Mouse (Mus musculus) hindbrain, embryonic 16.5 days (tissue): ENCODE measurements around the gene Kpnb1. TPM values are rescaled to one million over a fixed set of nuclear protein-coding genes. Genes with fewer than 3 reads are reported as not detected.

Experiments used
- ATAC-seq: fragments of 200-750 bp; cut with Nextera tagmentation; 2 replicates; pipeline ENCODE4 v1.8.0; 2017; ENCODE audit warnings: moderate TSS enrichment, moderate library complexity
- H3K27ac ChIP-seq: fragments of 300-500 bp; sonication (generic); 2 replicates; pipeline ENCODE4 v1.5.1; 2014; ENCODE audit warnings: low read depth, mild to moderate bottlenecking, control low read depth, low read length, moderate library complexity
- H3K27me3 ChIP-seq: fragments of 300-500 bp; sonication (generic); replicated peaks from 2 replicates; pipeline ENCODE4 v1.6.1; 2014; ENCODE audit warnings: low read length; ENCODE audit not compliant: control insufficient read depth, insufficient read depth
- H3K36me3 ChIP-seq: fragments of 300-500 bp; sonication (generic); 2 replicates; pipeline ENCODE4 v1.6.1; 2014; ENCODE audit warnings: mild to moderate bottlenecking, low read length, moderate library complexity, mixed read lengths; ENCODE audit not compliant: control insufficient read depth, insufficient read depth
- H3K4me1 ChIP-seq: fragments of 300-500 bp; sonication (generic); 2 replicates; pipeline ENCODE4 v1.6.1; 2014; ENCODE audit warnings: low read depth, low read length; ENCODE audit not compliant: control insufficient read depth, insufficient read depth
- H3K4me2 ChIP-seq: fragments of 300-500 bp; sonication (generic); 2 replicates; pipeline ENCODE4 v1.6.1; 2014; ENCODE audit warnings: mild to moderate bottlenecking, low read length, control low read depth, moderate library complexity
- H3K4me3 ChIP-seq: fragments of 300-500 bp; sonication (generic); 2 replicates; pipeline ENCODE4 v1.5.1; 2014; ENCODE audit warnings: mild to moderate bottlenecking, low read length, control low read depth, moderate library complexity
- H3K9ac ChIP-seq: fragments of 300-500 bp; sonication (generic); 2 replicates; pipeline ENCODE4 v1.6.1; 2014; ENCODE audit warnings: low read depth, mild to moderate bottlenecking, control low read depth, low read length, moderate library complexity
- H3K9me3 ChIP-seq: fragments of 300-500 bp; sonication (generic); 2 replicates; pipeline ENCODE4 v1.6.1; 2014; ENCODE audit warnings: mild to moderate bottlenecking, low read length, moderate library complexity; ENCODE audit not compliant: control insufficient read depth
- WGBS: fragments of 180-500 bp; shearing (Covaris S2); extraction: QIAGEN DNeasy Blood & Tissue Kit; methylation state at CpG from one replicate; pipeline ENCODE4 v1.1.7; 2014; 5-methylcytosine and 5-hydroxymethylcytosine counted together
- polyA plus RNA-seq: library from polyadenylated mRNA; unstranded; fragments of >200 nt; fragmentation: Nextera tagmentation; extraction: Ambion mirVana; gene quantifications from 2 replicates; pipeline ENCODE4 v1.2.1, GENCODE M21; 2015

Kpnb1 gene
- polyA plus RNA-seq, 1 experiment from 2014 or later, result 29.7 TPM

DNA sequence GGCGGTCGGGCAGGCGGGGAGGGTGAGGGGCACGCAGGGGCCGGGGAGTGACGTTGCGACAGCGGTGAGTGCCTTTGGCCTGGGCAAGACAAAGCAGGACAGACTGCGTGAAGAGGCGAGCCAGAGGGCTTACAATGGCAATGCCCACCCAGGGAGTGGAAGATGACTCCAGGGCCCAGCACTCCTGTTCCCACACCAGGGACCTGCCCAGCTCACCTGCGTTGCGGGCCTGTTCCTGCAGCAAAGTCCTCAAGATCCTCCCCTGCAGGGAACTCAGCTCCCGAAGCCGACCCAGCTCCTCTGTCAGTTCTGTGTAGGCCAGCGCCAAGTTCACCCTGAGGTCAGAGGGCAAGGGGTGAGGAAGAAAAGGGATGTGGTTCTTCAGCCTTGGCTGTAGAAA, 48.4 kb downstream of the Kpnb1 start:
- peak overlapping the region; percentile 64 for H3K9ac ChIP-seq
- WGBS, result 14% methylated on average over 15 of the region's 15 CpGs
- ATAC-seq, result no peak; the same call in 1 of the 2 replicates
- H3K4me1 ChIP-seq, result peaks cover 16% of the 10 kb centered on the region
- H3K4me2 ChIP-seq, result peak overlapping the region; percentile 61
- peak overlapping the region; percentile 38 for H3K4me3 ChIP-seq
- H3K27ac ChIP-seq, result peak overlapping the region; percentile 69
- H3K27me3 ChIP-seq, result 0 out of 2 replicates have a peak, but pooled peaks cover 2% of the 10 kb centered on the region
- 0 out of 2 replicates have a peak, but pooled peaks cover 3% of the 10 kb centered on the region for H3K36me3 ChIP-seq
- H3K9me3 ChIP-seq, result no peaks in the 10 kb centered on the region

DNA sequence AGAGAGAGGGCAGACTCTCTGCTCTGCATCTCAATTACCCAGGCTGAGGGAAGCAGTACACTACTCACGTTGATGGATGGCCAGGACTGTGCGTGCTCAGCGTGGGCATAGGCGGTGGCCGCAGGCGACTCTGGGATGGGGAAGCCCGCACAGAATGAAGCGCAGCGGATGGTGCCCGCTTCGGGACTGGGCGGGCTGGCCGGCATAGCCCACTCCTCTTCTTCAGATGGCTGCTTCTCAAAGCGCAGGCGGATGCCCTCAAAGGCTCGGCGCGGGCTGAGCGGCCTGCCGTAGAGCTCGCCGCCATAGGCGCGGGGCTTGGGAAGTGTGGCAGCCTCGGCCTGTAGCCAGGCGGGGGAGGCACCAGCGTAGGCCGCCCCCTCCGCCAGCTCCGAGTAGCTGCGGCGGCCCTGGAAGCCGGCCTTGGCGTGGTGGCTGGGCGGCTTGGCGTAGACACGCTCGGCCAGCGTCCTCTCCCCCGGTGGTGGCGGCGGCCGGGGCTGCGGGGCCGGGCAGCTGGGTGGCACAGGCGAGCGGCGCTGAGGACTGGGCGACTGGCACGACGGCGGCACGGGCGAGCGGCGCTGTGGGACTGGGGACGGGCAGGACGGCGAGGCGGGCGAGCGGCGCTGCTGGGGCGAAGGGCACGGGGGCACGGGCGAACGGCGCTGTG, 49.0 kb downstream of the Kpnb1 start:
- H3K9me3 ChIP-seq, result no peaks in the 10 kb centered on the region
- peak overlapping the region; percentile 61 for H3K4me2 ChIP-seq
- ATAC-seq, result peak; percentile 78
- H3K9ac ChIP-seq, result peak overlapping the region; percentile 64
- H3K27me3 ChIP-seq, result 0 out of 2 replicates have a peak, but pooled peaks cover 2% of the 10 kb centered on the region
- 0 out of 2 replicates have a peak, but pooled peaks cover 3% of the 10 kb centered on the region for H3K36me3 ChIP-seq
- H3K4me1 ChIP-seq, result peaks cover 16% of the 10 kb centered on the region
- H3K27ac ChIP-seq, result peak overlapping the region; percentile 69
- H3K4me3 ChIP-seq, result peak overlapping the region; percentile 38
- 8% methylated on average over 58 of the region's 69 CpGs for WGBS

DNA sequence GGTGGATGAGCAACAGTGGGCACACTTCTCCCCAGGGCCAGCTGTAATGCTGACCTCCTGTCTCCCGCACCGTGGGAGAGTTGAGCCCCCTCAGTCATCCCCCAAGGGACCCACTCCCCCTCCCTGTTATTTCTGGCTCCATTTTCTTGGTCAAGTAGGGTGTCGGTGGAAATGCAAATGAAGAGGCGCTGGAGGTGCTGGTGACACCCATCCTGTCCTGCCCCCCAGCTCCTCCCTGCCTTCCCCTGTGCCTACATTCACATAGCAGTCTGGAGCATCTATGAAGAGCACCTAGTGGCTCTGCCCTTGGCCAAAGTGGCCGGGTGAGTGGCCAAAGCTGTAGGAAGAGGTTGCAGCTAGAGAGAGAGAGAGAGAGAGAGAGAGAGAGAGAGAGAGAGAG, 54.4 kb downstream of the Kpnb1 start:
- 66% methylated on average over 5 of the region's 5 CpGs for WGBS
- H3K36me3 ChIP-seq, result no peaks in the 10 kb centered on the region
- no peaks in the 10 kb centered on the region for H3K27me3 ChIP-seq
- no peak for ATAC-seq
- no peak overlapping the region for H3K4me2 ChIP-seq
- H3K4me1 ChIP-seq, result peaks cover 2% of the 10 kb centered on the region
- H3K27ac ChIP-seq, result no peak overlapping the region
- no peak overlapping the region for H3K9ac ChIP-seq
- H3K9me3 ChIP-seq, result no peaks in the 10 kb centered on the region
- no peak overlapping the region for H3K4me3 ChIP-seq

DNA sequence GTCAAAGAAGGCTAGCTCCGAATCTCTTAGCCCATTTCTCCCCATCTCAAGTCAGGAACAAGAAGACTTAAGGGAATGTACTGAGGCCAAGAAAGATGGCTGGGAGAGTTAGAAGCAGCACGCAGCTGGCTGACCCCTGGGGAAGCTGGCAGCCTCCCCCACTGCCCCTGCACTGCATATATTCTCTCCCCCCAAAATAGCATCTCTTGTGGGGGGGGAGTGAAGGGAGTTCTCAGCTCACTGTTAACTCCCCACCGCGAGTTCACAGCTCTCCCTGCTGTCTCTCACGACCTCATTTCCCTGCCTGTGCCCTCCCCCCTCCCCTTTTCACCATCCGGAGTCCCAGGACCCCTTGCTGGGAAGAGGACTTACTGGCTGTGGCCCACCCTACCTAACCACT, 55.5 kb downstream of the Kpnb1 start:
- H3K27me3 ChIP-seq, result peaks cover 3% of the 10 kb centered on the region; the same call in 1 of the 2 replicates
- H3K36me3 ChIP-seq, result no peaks in the 10 kb centered on the region
- ATAC-seq, result no peak
- no peak overlapping the region for H3K9ac ChIP-seq
- H3K4me1 ChIP-seq, result no peaks in the 10 kb centered on the region
- H3K4me3 ChIP-seq, result no peak overlapping the region
- H3K9me3 ChIP-seq, result no peaks in the 10 kb centered on the region
- 19% methylated on average over 6 of the region's 6 CpGs for WGBS
- H3K4me2 ChIP-seq, result no peak overlapping the region
- no peak overlapping the region for H3K27ac ChIP-seq

DNA sequence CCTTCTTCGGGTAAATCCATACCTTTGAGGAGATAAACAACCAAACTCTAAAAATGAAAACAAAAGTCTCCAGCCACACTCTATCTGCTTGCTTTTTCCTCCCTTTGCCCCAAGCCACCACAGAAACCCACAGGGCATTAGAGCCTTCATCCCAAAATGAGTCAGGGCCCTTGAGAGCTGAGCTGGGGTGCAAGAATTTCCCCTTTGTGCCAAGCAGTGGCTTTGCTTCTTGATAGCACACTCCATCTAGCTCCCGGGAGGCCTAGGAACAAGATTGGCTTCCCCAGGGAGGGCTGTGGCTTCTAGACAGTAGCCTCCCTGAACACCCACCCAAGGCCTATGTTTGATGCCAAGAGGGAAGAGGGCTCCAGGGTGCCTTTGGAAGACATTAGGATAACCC, 56.0 kb downstream of the Kpnb1 start:
- no peak for ATAC-seq
- no peak overlapping the region for H3K27ac ChIP-seq
- no peaks in the 10 kb centered on the region for H3K36me3 ChIP-seq
- H3K4me1 ChIP-seq, result peaks cover 4% of the 10 kb centered on the region
- no peaks in the 10 kb centered on the region for H3K9me3 ChIP-seq
- H3K4me3 ChIP-seq, result no peak overlapping the region
- H3K4me2 ChIP-seq, result no peak overlapping the region
- peaks cover 3% of the 10 kb centered on the region; the same call in 1 of the 2 replicates for H3K27me3 ChIP-seq
- 76% methylated on average over 2 of the region's 2 CpGs for whole genome bisulfite sequencing
- no peak overlapping the region for H3K9ac ChIP-seq

DNA sequence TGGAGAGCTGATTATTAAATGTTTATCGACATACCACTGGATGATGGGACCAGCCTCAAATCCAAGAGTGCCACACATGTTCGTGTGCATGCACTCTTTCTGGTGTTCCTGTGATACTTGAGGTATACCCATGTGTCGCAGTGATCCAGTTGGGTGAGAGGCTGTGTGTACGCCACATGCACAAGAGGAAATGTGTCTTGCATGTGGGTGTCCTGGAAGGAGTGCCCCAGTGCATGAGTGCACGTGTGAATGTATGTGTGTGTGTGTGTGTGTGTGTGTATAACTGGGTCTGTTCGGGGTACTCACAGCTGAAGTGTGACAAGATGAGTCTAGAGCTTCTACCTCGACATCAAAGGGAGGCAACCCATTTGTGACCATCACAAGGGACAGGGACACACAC, 57.4 kb downstream of the Kpnb1 start:
- Histone ChIP-seq H3K27me3 (peaks cover 3% of the 10 kb centered on the region; the same call in 1 of the 2 replicates), H3K9me3 (no peaks in the 10 kb centered on the region), H3K4me2 (no peak overlapping the region), H3K4me3 (no peak overlapping the region), H3K27ac (no peak overlapping the region), H3K4me1 (peaks cover 5% of the 10 kb centered on the region), H3K36me3 (no peaks in the 10 kb centered on the region), H3K9ac (no peak overlapping the region)
- WGBS, result 89% methylated on average over 7 of the region's 7 CpGs
- ATAC-seq, result no peak

DNA sequence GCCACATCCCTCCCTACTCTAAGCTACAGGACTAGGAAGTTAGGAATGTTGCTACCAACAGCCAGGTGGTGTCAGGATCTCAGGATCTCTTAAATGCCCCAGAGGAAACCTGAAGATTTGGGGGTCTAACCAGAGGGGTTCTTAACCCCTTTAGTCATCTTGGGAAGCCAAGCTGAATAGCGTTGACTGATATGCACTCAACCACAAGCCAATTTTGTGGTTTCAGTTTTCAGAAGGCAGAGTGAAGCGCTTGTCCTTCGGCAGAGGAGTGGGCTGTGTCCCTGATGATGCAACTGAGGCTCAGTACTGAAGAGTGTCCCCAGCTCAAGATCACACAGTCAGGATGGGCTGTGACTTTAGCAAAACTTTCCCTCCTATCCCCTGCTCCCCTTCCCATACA, 58.7 kb downstream of the Kpnb1 start:
- H3K36me3 ChIP-seq, result no peaks in the 10 kb centered on the region
- 82% methylated on average over 3 of the region's 3 CpGs for WGBS
- no peak for ATAC-seq
- no peak overlapping the region for H3K27ac ChIP-seq
- no peak overlapping the region for H3K4me2 ChIP-seq
- no peak overlapping the region for H3K4me3 ChIP-seq
- H3K9ac ChIP-seq, result no peak overlapping the region
- peaks cover 3% of the 10 kb centered on the region; the same call in 1 of the 2 replicates for H3K27me3 ChIP-seq
- H3K9me3 ChIP-seq, result no peaks in the 10 kb centered on the region
- peaks cover 5% of the 10 kb centered on the region for H3K4me1 ChIP-seq

DNA sequence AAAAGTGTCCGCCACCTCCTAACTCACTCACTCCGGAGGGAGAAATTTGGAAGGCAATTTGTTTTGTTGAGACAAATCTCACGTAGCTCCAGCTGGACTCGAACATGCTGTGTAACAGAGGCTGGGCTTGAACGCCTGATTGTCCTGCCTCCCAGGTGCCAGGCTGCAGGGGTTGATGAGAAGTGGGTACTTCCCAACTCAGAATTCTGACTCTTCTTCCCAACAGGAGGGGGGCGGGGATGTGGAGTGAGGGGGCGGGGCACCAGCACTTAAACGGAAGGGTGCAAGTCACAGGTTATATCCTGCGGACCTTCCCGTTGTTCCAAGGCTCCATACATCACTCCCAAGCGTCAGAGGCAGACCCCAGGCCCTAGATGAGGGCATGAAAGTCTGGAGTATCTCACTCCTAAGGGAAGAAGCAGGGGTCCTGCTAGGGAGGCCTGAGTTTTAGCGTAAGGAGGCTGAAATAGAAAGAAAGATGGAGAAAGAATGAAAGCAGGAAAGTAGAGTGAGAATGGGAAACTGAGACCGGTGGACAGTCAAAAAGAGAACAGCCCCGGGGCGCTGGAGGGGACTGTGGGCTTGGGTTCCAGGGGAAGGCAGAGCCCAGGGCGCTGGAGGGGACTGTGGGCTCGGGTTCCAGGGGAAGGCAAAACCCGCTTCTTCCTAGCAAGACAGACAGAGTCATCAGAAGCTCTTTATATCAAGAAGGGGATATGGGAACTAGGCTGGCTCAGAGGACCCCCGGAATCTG, 60.0 kb downstream of the Kpnb1 start:
- no peak overlapping the region for H3K27ac ChIP-seq
- H3K27me3 ChIP-seq, result peaks cover 3% of the 10 kb centered on the region; the same call in 1 of the 2 replicates
- H3K36me3 ChIP-seq, result no peaks in the 10 kb centered on the region
- peaks cover 5% of the 10 kb centered on the region for H3K4me1 ChIP-seq
- no peak for ATAC-seq
- H3K4me2 ChIP-seq, result peak overlapping the region; percentile 84
- H3K9ac ChIP-seq, result peak overlapping the region; percentile 65
- no peaks in the 10 kb centered on the region for H3K9me3 ChIP-seq
- WGBS, result 19% methylated on average over 19 of the region's 19 CpGs
- H3K4me3 ChIP-seq, result peak overlapping the region; percentile 53
